Mouse (Mus musculus) liver, postnatal 0 days (tissue): ENCODE measurements around the gene Pakap.

Experiments used
- CTCF ChIP-seq: sonication (generic); IDR thresholded peaks from 2 replicates; pipeline ENCODE4 v1.5.1; 2016; ENCODE audit warnings: antibody characterized with exemption, low read depth
- EP300 ChIP-seq: IDR thresholded peaks from 2 replicates; pipeline ENCODE4 v1.6.1; 2016; ENCODE audit warnings: antibody characterized with exemption, low read depth, mild to moderate bottlenecking

DNA sequence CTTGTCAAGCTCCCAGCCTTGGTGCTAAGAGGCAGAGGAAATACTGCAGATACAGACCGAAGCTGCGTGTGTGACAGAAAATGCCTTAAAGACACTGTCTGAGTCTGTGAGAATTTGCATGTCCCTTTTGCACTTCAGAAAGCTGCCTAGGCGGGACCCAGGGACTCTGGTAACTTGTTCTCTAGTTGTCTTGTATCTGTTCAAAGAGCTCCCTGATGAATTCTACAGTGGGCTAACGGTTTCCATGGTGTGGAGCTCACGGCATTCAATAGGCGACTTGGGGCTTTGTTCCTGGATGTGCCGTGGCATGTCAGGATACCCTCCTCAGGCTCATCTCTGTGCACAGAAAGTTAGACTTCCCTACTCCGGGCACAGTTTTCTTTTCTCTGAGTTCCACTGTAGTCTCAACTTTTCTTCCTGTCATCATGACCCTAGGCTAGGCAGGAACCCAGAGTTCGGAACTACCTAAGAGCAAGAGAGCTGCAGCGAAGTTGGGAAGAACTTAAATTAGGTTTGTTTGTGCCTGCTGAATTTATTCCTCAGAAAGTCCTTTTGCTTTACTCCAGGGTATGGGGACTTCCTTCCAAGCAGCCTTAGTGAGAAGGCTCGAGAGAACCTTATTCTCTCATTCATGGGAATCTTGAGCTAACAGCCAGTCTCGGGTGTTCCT is 277.7 kb downstream of the Pakap start:
- TF ChIP-seq EP300 = no peak
- no peak for TF ChIP-seq CTCF
